Mouse (Mus musculus): ENCODE measurements around the gene Gm20696.

GRCm38 (mm10) chr6:99342416-99342815 is 324.2 kb downstream of the Gm20696 start:
- no peak for TF ChIP-seq POLR2A (IDR thresholded peaks at IDR 0.05; ENCODE audit: insufficient read depth, low read length)
- no peak for TF ChIP-seq CTCF (IDR thresholded peaks at IDR 0.05; ENCODE audit: low read depth, low read length)

Data from ES-Bruce4 (cell line).